Mouse (Mus musculus) C2C12 (cell line): ENCODE measurements around the gene Nepro.

Source experiments
- CEBPB ChIP-seq: IDR thresholded peaks from one replicate; pipeline ENCODE4 v1.6.1; 2011; ENCODE audit warnings: low read depth, mild to moderate bottlenecking, control low read depth, moderate library complexity
- CTCF ChIP-seq: IDR thresholded peaks from one replicate; pipeline ENCODE4 v1.5.1; 2011; ENCODE audit not compliant: control insufficient read depth, insufficient read depth, insufficient read length
- MAX ChIP-seq: IDR thresholded peaks from one replicate; pipeline ENCODE4 v1.6.1; 2011; ENCODE audit warnings: mild to moderate bottlenecking, control low read depth
- MYOD1 ChIP-seq: IDR thresholded peaks from one replicate; pipeline ENCODE4 v1.6.1; 2011; ENCODE audit warnings: low read depth; ENCODE audit not compliant: control insufficient read depth, insufficient read length
- MYOG ChIP-seq: IDR thresholded peaks from one replicate; pipeline ENCODE4 v1.6.1; 2011; ENCODE audit not compliant: control insufficient read depth, insufficient read length; ENCODE audit errors: extremely low read depth
- USF1 ChIP-seq: IDR thresholded peaks from one replicate; pipeline ENCODE4 v1.6.1; 2011; ENCODE audit warnings: low read depth, mild to moderate bottlenecking, control low read depth, moderate library complexity

DNA sequence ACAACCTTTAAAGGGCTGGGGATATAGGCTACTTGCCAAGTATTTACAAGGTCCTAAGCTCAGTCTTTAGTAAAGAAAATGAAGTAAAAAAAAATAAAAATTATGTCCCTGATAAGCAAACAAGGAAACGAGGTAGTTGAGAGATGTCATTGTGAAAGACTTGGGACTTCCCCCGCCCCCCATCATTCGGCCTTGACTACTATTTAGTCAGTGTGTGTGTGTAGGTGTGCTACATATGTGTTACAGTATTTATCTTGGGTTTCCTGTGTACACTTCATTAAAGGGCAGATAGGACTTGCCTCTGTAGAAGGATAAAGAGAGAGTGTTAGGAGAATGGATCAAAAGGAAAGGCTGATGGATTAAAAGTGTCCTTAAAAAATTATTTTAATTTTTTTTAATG is 10.0 kb downstream of the Nepro start:
- no peak for TF ChIP-seq USF1
- TF ChIP-seq MYOD1, result no peak
- no peak for TF ChIP-seq CTCF
- TF ChIP-seq MAX, result no peak
- no peak for TF ChIP-seq MYOG
- no peak for TF ChIP-seq CEBPB
